9 mouse cellular contexts compared by ENCODE assay signal in the genomic region with DNA sequence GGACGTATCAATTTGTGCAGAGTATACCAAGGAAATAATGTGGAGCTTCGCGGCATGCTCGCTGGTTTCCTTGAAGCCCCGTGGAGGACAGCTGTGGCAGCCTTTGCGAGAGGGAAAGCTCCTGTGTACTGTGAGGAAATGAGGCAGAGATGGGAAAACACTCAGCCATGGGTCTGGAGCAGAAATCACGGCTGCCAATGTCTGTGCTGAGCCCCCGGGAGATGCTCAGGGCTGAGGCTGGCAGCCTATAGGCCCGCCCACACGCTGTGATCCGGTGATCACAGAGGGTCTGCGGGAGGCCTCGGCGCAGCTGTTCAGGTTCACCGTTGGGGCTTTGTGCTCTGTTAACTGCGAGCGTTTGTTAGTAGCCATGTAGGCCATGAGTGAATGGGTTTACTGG. TPM values are rescaled to one million over a fixed set of nuclear protein-coding genes. Genes with fewer than 3 reads are reported as not detected.
DNase-seq lines count a peak whose midpoint lies in the region; ATAC-seq and TF ChIP-seq lines count a peak whose summit lies in the region.
"Had no signal": no experiment of that assay in that cellular context is flagged by ENCODE, and none has a peak within 500 bp of the region (broad histone marks: within the 10 kb centered on the region; RNA-seq: fewer than 3 reads in every experiment).

No protein-coding gene starts in this region.

- WGBS in heart, embryonic 12.5 days = 16% methylated on average over 17 of the region's 17 CpGs
- WGBS in embryonic facial prominence, embryonic 13.5 days = 5% methylated on average over 17 of the region's 17 CpGs
- 6% methylated on average over 17 of the region's 17 CpGs for WGBS in limb, embryonic 13.5 days

- no peak for ATAC-seq in heart, embryonic 12.5 days (ENCODE audit: insufficient number of reproducible peaks, low FRiP score)
- ATAC-seq in embryonic facial prominence, embryonic 13.5 days (ENCODE audit: insufficient number of reproducible peaks, insufficient read depth, low FRiP score, low TSS enrichment, low read depth) = peak; percentile 56; the same call in 1 of the 2 replicates
- ATAC-seq in limb, embryonic 13.5 days (ENCODE audit: low FRiP score, low read depth) = peak; percentile 74; the same call in 1 of the 2 replicates

- in situ Hi-C loops in ES-E14 (cut with MboI; ENCODE audit: low sequenced_read_pairs in 2 of 2, unreplicated experiment in 2 of 2) = loop anchor here in 1 of 2 experiments (25.0 kb wide), 1 partner anchor 146 kb away; no protein-coding TSS in a partner anchor

- 0 out of 2 replicates have a peak, but pooled peaks cover 3% of the 10 kb centered on the region for H3K9me3 ChIP-seq in heart, embryonic 12.5 days (replicated peaks)
- no peaks in the 10 kb centered on the region for H3K9me3 ChIP-seq in ES-E14 (ENCODE audit: control insufficient read depth, insufficient read depth, low read depth, low read length)
- H3K9me3 ChIP-seq in embryonic facial prominence, embryonic 13.5 days = no peaks in the 10 kb centered on the region
- 0 out of 2 replicates have a peak, but pooled peaks cover 5% of the 10 kb centered on the region for H3K9me3 ChIP-seq in limb, embryonic 13.5 days

- H3K36me3 ChIP-seq in heart, embryonic 12.5 days = no peaks in the 10 kb centered on the region
- H3K36me3 ChIP-seq in ES-E14 (ENCODE audit: control insufficient read depth, insufficient read depth, low read length, poor library complexity, severe bottlenecking) = no peaks in the 10 kb centered on the region
- no peaks in the 10 kb centered on the region for H3K36me3 ChIP-seq in embryonic facial prominence, embryonic 13.5 days
- H3K36me3 ChIP-seq in limb, embryonic 13.5 days = no peaks in the 10 kb centered on the region

- peaks cover 13% of the 10 kb centered on the region for H3K4me1 ChIP-seq in heart, embryonic 12.5 days (replicated peaks)
- H3K4me1 ChIP-seq in ES-E14 (ENCODE audit: control insufficient read depth in 2 of 2, insufficient read depth in 2 of 2, low read length in 2 of 2, poor library complexity in 1 of 2) = no peaks in the 10 kb centered on the region
- H3K4me1 ChIP-seq in embryonic facial prominence, embryonic 13.5 days = peaks cover 15% of the 10 kb centered on the region
- peaks cover 22% of the 10 kb centered on the region for H3K4me1 ChIP-seq in limb, embryonic 13.5 days
- H3K4me1 ChIP-seq: megakaryocyte, embryonic 14.5 days had no signal

- no peak for DNase-seq in heart, adult 9 months (ENCODE audit: low spot score in 2 of 2)
- DNase-seq in ES-E14 (ENCODE audit: low read depth, low spot score) = peak; percentile 9
- no peak for DNase-seq in spleen, postnatal 36 days (ENCODE audit: low spot score in 2 of 2)
- no peak for DNase-seq in spleen, postnatal 10 days (ENCODE audit: low spot score in 2 of 2)
- DNase-seq in ovary, postnatal 36 days (ENCODE audit: low spot score) = no peak

- no peak overlapping the region for H3K9ac ChIP-seq in heart, embryonic 12.5 days
- H3K9ac ChIP-seq in ES-E14 (ENCODE audit: insufficient read depth, low read depth, low read length, poor library complexity, severe bottlenecking) = no peak overlapping the region
- peak overlapping the region; percentile 47; the same call in 1 of the 2 replicates for H3K9ac ChIP-seq in embryonic facial prominence, embryonic 13.5 days
- H3K9ac ChIP-seq in limb, embryonic 13.5 days = no peak overlapping the region

- peaks cover 12% of the 10 kb centered on the region; the same call in 1 of the 2 replicates for H3K27me3 ChIP-seq in heart, embryonic 12.5 days (replicated peaks)
- no peaks in the 10 kb centered on the region; the same call in none of the 2 replicates for H3K27me3 ChIP-seq in embryonic facial prominence, embryonic 13.5 days
- H3K27me3 ChIP-seq in limb, embryonic 13.5 days = peaks cover 7% of the 10 kb centered on the region; the same call in 1 of the 2 replicates

- peak overlapping the region; percentile 46 for H3K4me2 ChIP-seq in heart, embryonic 12.5 days
- H3K4me2 ChIP-seq in embryonic facial prominence, embryonic 13.5 days = peak overlapping the region; percentile 49
- H3K4me2 ChIP-seq in limb, embryonic 13.5 days (replicated peaks) = peak overlapping the region; percentile 57

- no peak overlapping the region for H3K27ac ChIP-seq in heart, embryonic 12.5 days (ENCODE audit: poor library complexity, severe bottlenecking)
- H3K27ac ChIP-seq in ES-E14 (ENCODE audit: insufficient read depth, low read depth, low read length, poor library complexity, severe bottlenecking) = no peak overlapping the region
- H3K27ac ChIP-seq in embryonic facial prominence, embryonic 13.5 days = no peak overlapping the region
- H3K27ac ChIP-seq in limb, embryonic 13.5 days = no peak overlapping the region; the same call in 1 of the 2 replicates

- H3K4me3 ChIP-seq in heart, embryonic 12.5 days = no peak overlapping the region
- H3K4me3 ChIP-seq in ES-E14 (ENCODE audit: insufficient read depth in 1 of 2, low read depth in 1 of 2, low read length in 2 of 2, poor library complexity in 1 of 2, severe bottlenecking in 1 of 2) = no peak overlapping the region
- H3K4me3 ChIP-seq in embryonic facial prominence, embryonic 13.5 days = peak overlapping the region; percentile 19
- H3K4me3 ChIP-seq in limb, embryonic 13.5 days = peak overlapping the region; percentile 13
- H3K4me3 ChIP-seq: megakaryocyte, embryonic 14.5 days had no signal

TF ChIP-seq in ES-E14, 5 proteins besides CTCF, POLR2A, EP300 and RAD21:
- no peak for TF ChIP-seq ZNF384 (IDR thresholded peaks at IDR 0.05; ENCODE audit: low read depth, low read length)
- no peak for TF ChIP-seq MAFK (IDR thresholded peaks at IDR 0.05; ENCODE audit: insufficient read depth, low read depth, low read length)
TF ChIP-seq in ES-E14: peak in this region for 0.

RNA-seq across cellular contexts. Expression of a gene that starts 51.8 kb away (rescaled TPM):
- 26.0 and 26.9 TPM in 2 replicates for polyA plus RNA-seq in heart, embryonic 12.5 days (2016; fragmentation: Nextera tagmentation; extraction: Ambion mirVana)
- 81.5 and 88.8 TPM in 2 replicates for total RNA-seq in ES-E14 (2012; rRNA removed)
- polyA plus RNA-seq in embryonic facial prominence, embryonic 13.5 days (2015; fragmentation: Nextera tagmentation; extraction: Ambion mirVana) = 46.1 and 49.0 TPM in 2 replicates
- 49.0 and 49.8 TPM in 2 replicates for polyA plus RNA-seq in limb, embryonic 13.5 days (2015; fragmentation: Nextera tagmentation; extraction: Ambion mirVana)

RNA-seq across cellular contexts. Expression of a gene that starts 52.1 kb away (rescaled TPM):
- polyA plus RNA-seq in heart, embryonic 12.5 days (2016; fragmentation: Nextera tagmentation; extraction: Ambion mirVana) = 112 and 117 TPM in 2 replicates
- total RNA-seq in ES-E14 (2012; rRNA removed) = 177 and 184 TPM in 2 replicates
- 213 and 218 TPM in 2 replicates for polyA plus RNA-seq in embryonic facial prominence, embryonic 13.5 days (2015; fragmentation: Nextera tagmentation; extraction: Ambion mirVana)
- 218 and 231 TPM in 2 replicates for polyA plus RNA-seq in limb, embryonic 13.5 days (2015; fragmentation: Nextera tagmentation; extraction: Ambion mirVana)

Comparison
In these comparisons a context has a peak if more than half of its experiments do, and no peak if none do; other contexts are left out.
1. H3K4me3 ChIP-seq: peak in embryonic facial prominence, embryonic 13.5 days (single experiment) and limb, embryonic 13.5 days (single experiment); none in heart, embryonic 12.5 days (single experiment) and ES-E14 (0 of 2).
2. Peak in every context shown above with its lines, with median percentiles within 50 percentile points of each other: H3K4me2 ChIP-seq.